Mouse (Mus musculus) ES-Bruce4 (cell line): ENCODE measurements around the gene Ctdsp1.

Experiments
- CTCF ChIP-seq: IDR thresholded peaks from one replicate; pipeline ENCODE4 v1.8.1; 2011; ENCODE audit warnings: low read depth, low read length
- EP300 ChIP-seq: IDR thresholded peaks from 2 replicates; pipeline ENCODE4 v1.6.1; 2011; ENCODE audit warnings: low read depth, low read length; ENCODE audit not compliant: insufficient read depth

DNA sequence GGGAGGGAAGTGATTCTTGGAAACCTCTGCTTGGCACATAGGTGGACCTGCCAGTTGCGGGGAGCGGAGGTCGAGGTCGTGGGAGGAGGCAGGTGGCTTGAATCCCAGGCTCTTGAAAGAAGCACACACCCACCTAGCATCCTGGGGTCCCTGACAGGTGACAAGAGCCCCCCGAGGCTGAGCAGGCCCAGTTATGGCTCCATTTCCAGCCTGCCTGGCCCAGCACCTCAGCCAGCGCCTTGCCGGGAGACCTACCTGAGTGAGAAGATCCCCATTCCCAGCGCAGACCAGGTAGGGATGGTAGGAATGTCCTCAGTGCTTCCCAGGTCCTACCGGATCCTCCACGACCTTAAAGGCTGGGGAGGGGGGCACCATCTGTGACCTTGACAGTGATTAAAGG is 15.7 kb upstream of the Ctdsp1 start:
- TF ChIP-seq CTCF, result no peak
- TF ChIP-seq EP300, result no peak
